Mouse (Mus musculus) forebrain, embryonic 11.5 days (tissue): Measurements from ENCODE around the gene Uggt2. TPM values are rescaled to one million over a fixed set of nuclear protein-coding genes. Genes with fewer than 3 reads are reported as not detected.
"Not testable (repeated sequence)": the region's sequence is repeated elsewhere in the genome, so short reads cannot be mapped to it uniquely, and the experiment has no call there.

Experiments
- ATAC-seq: fragments of 200-750 bp; cut with Nextera tagmentation; replicated peaks from 2 replicates; pipeline ENCODE4 v1.8.0; 2017; ENCODE audit warnings: moderate TSS enrichment; ENCODE audit not compliant: low FRiP score
- DNase-seq: peaks from one replicate; pipeline ENCODE4 v3.0.0-alpha.2; 2017; ENCODE audit warnings: low spot score
- H3K27ac ChIP-seq: fragments of 300-500 bp; sonication (generic); 2 replicates; pipeline ENCODE4 v1.5.1; 2014; ENCODE audit warnings: low read depth, low read length
- H3K27me3 ChIP-seq: fragments of 300-500 bp; sonication (generic); 2 replicates; pipeline ENCODE4 v1.6.1; 2014; ENCODE audit warnings: mild to moderate bottlenecking, low read length, mixed read lengths; ENCODE audit not compliant: control insufficient read depth, insufficient read depth
- H3K36me3 ChIP-seq: fragments of 300-500 bp; sonication (generic); 2 replicates; pipeline ENCODE4 v1.6.1; 2014; ENCODE audit warnings: mild to moderate bottlenecking, low read length, moderate library complexity, mixed read lengths; ENCODE audit not compliant: control insufficient read depth, insufficient read depth
- H3K4me1 ChIP-seq: fragments of 300-500 bp; sonication (generic); replicated peaks from 2 replicates; pipeline ENCODE4 v1.6.1; 2014; ENCODE audit warnings: low read length, mixed read lengths; ENCODE audit not compliant: control insufficient read depth, insufficient read depth
- H3K4me2 ChIP-seq: fragments of 300-500 bp; sonication (generic); 2 replicates; pipeline ENCODE4 v1.6.1; 2014; ENCODE audit warnings: low read depth, mild to moderate bottlenecking, low read length, moderate library complexity, mixed read lengths; ENCODE audit not compliant: severe bottlenecking
- H3K4me3 ChIP-seq: fragments of 300-500 bp; sonication (generic); 2 replicates; pipeline ENCODE4 v1.5.1; 2014; ENCODE audit warnings: low read depth, low read length
- H3K9ac ChIP-seq: fragments of 300-500 bp; sonication (generic); 2 replicates; pipeline ENCODE4 v1.6.1; 2014; ENCODE audit warnings: low read length
- H3K9me3 ChIP-seq: fragments of 300-500 bp; sonication (generic); 2 replicates; pipeline ENCODE4 v1.6.1; 2016; ENCODE audit warnings: low read length, mixed read lengths; ENCODE audit not compliant: control insufficient read depth
- WGBS: fragments of 180-500 bp; shearing (Covaris S2); extraction: QIAGEN DNeasy Blood & Tissue Kit; methylation state at CpG from one replicate; pipeline ENCODE4 v1.1.7; 2014; 5-methylcytosine and 5-hydroxymethylcytosine counted together
- polyA plus RNA-seq: library from polyadenylated mRNA; unstranded; fragments of >200 nt; fragmentation: Nextera tagmentation; extraction: Ambion mirVana; gene quantifications from 2 replicates; pipeline ENCODE4 v1.2.1, GENCODE M21; 2014

The Uggt2 gene
- polyA plus RNA-seq, 1 experiment from 2014 or later: 23.9 TPM

- no peak for DNase-seq
- Histone ChIP-seq H3K27me3 (no peaks in the 10 kb centered on the region), H3K9me3 (no peaks in the 10 kb centered on the region), H3K4me3 (no peak overlapping the region), H3K9ac (no peak overlapping the region), H3K27ac (no peak overlapping the region), H3K4me2 (no peak overlapping the region), H3K4me1 (peaks cover 4% of the 10 kb centered on the region; the same call in 1 of the 2 replicates), H3K36me3 (no peaks in the 10 kb centered on the region; the same call in 1 of the 2 replicates)
- no peak for ATAC-seq
Measured at GRCm38 (mm10) chr14:119003320-119003719, 95.9 kb downstream of the Uggt2 start.

GRCm38 (mm10) chr14:118995226-118995925, 103.9 kb downstream of the Uggt2 start:
- no peak for ATAC-seq
- WGBS: 92% methylated on average over 9 of the region's 9 CpGs

GRCm38 (mm10) chr14:118987523-118988496, 111.4 kb downstream of the Uggt2 start:
- H3K36me3 ChIP-seq: peaks cover 3% of the 10 kb centered on the region; the same call in 1 of the 2 replicates
- no peaks in the 10 kb centered on the region for H3K27me3 ChIP-seq
- no peak overlapping the region for H3K9ac ChIP-seq
- no peak overlapping the region for H3K4me3 ChIP-seq
- DNase-seq: no peak
- 52% methylated on average over 13 of the region's 13 CpGs for WGBS
- H3K9me3 ChIP-seq: no peaks in the 10 kb centered on the region
- H3K4me2 ChIP-seq: no peak overlapping the region
- no peaks in the 10 kb centered on the region for H3K4me1 ChIP-seq
- ATAC-seq: peak; percentile 70
- H3K27ac ChIP-seq: no peak overlapping the region

More at GRCm38 (mm10) chr14:118995226-118995925, 103.9 kb downstream of the Uggt2 start:
- no peak overlapping the region for H3K4me3 ChIP-seq
- no peaks in the 10 kb centered on the region for H3K27me3 ChIP-seq
- H3K4me2 ChIP-seq: no peak overlapping the region
- DNase-seq: no peak
- no peaks in the 10 kb centered on the region for H3K4me1 ChIP-seq
- H3K9me3 ChIP-seq: no peaks in the 10 kb centered on the region
- no peak overlapping the region for H3K9ac ChIP-seq
- peaks cover 3% of the 10 kb centered on the region for H3K36me3 ChIP-seq
- no peak overlapping the region for H3K27ac ChIP-seq

- H3K4me2 ChIP-seq: no peak overlapping the region
- H3K9ac ChIP-seq: no peak overlapping the region
- no peaks in the 10 kb centered on the region for H3K4me1 ChIP-seq
- no peaks in the 10 kb centered on the region for H3K9me3 ChIP-seq
- DNase-seq (peak; percentile 85), ATAC-seq (peak; percentile 55; the same call in 1 of the 2 replicates)
- no peaks in the 10 kb centered on the region for H3K36me3 ChIP-seq
- H3K27me3 ChIP-seq: no peaks in the 10 kb centered on the region
- no peak overlapping the region for H3K27ac ChIP-seq
- 37% methylated on average over 16 of the region's 16 CpGs for WGBS
- no peak overlapping the region for H3K4me3 ChIP-seq
Measured at GRCm38 (mm10) chr14:118986653-118987522, 112.3 kb downstream of the Uggt2 start.

- Histone ChIP-seq H3K4me3 (no peak overlapping the region), H3K4me2 (no peak overlapping the region), H3K27me3 (no peaks in the 10 kb centered on the region), H3K36me3 (peaks cover 2% of the 10 kb centered on the region; the same call in 1 of the 2 replicates), H3K9me3 (no peaks in the 10 kb centered on the region), H3K4me1 (no peaks in the 10 kb centered on the region), H3K9ac (no peak overlapping the region), H3K27ac (no peak overlapping the region)
- 83% methylated on average over 4 of the region's 4 CpGs for WGBS
- DNase-seq (no peak), ATAC-seq (no peak)
Measured at GRCm38 (mm10) chr14:118984161-118984560, 115.1 kb downstream of the Uggt2 start.

- ATAC-seq (no peak), DNase-seq (no peak)
- Histone ChIP-seq H3K27me3 (no peaks in the 10 kb centered on the region), H3K9me3 (no peaks in the 10 kb centered on the region), H3K9ac (no peak overlapping the region), H3K27ac (no peak overlapping the region), H3K4me1 (no peaks in the 10 kb centered on the region), H3K4me2 (no peak overlapping the region), H3K36me3 (peaks cover 2% of the 10 kb centered on the region; the same call in 1 of the 2 replicates), H3K4me3 (no peak overlapping the region)
Measured at GRCm38 (mm10) chr14:118983396-118983795, 115.8 kb downstream of the Uggt2 start.

GRCm38 (mm10) chr14:118982429-118983045, 116.7 kb downstream of the Uggt2 start:
- WGBS: 79% methylated on average over 9 of the region's 11 CpGs

More at GRCm38 (mm10) chr14:118982429-118983045, 116.7 kb downstream of the Uggt2 start:
- DNase-seq, H3K4me2 ChIP-seq, H3K9me3 ChIP-seq, H3K4me1 ChIP-seq, H3K36me3 ChIP-seq, ATAC-seq, H3K9ac ChIP-seq, H3K27ac ChIP-seq, H3K4me3 ChIP-seq, H3K27me3 ChIP-seq: not testable (repeated sequence)
